Mouse (Mus musculus) CH12.LX (cell line): ENCODE measurements around the gene Jmjd1c. TPM values are rescaled to one million over a fixed set of nuclear protein-coding genes. Genes with fewer than 3 reads are reported as not detected.

Source experiments
- DNase-seq: peaks from one replicate; pipeline ENCODE4 v3.0.0-alpha.2; 2013; ENCODE audit errors: extremely low read depth
- H3K27ac ChIP-seq: 2 replicates; pipeline ENCODE4 v1.5.1; 2012; ENCODE audit warnings: low read depth, mild to moderate bottlenecking, control low read depth, moderate library complexity; ENCODE audit not compliant: insufficient read depth
- H3K27me3 ChIP-seq: replicated peaks from 2 replicates; pipeline ENCODE3; 2012; ENCODE audit warnings: inconsistent platforms
- H3K36me3 ChIP-seq, 2 experiments: replicated peaks in 1 of 2; 2 replicates each; pipeline versions ENCODE3 to v1.6.1; 2012; ENCODE audit warnings: inconsistent platforms in 1 of 2, low read length in 1 of 2, mild to moderate bottlenecking in 1 of 2, mixed read lengths in 1 of 2, moderate library complexity in 1 of 2; ENCODE audit not compliant: control insufficient read depth in 1 of 2, insufficient read depth in 1 of 2
- H3K4me1 ChIP-seq, 2 experiments: 2 replicates each; pipeline ENCODE4 v1.6.1; 2012; ENCODE audit warnings: inconsistent platforms in 1 of 2, moderate library complexity in 1 of 2; ENCODE audit not compliant: insufficient read depth in 2 of 2, control insufficient read depth in 1 of 2
- H3K4me2 ChIP-seq: 2 replicates; pipeline ENCODE4 v1.6.1; 2012; ENCODE audit warnings: low read depth, mild to moderate bottlenecking, control low read depth; ENCODE audit not compliant: poor library complexity, insufficient read depth, severe bottlenecking
- H3K4me3 ChIP-seq, 3 experiments: fragments of 150-350 bp in 1 of 3; sonication (generic) in 1 of 3; replicated peaks in 1 of 3; 2 replicates each; pipeline versions ENCODE3 to v1.5.1; 2011 to 2012; ENCODE audit warnings: low read depth in 2 of 3, low read length in 2 of 3, mild to moderate bottlenecking in 2 of 3, moderate library complexity in 2 of 3, control low read depth in 1 of 3, improper control_type of control experiment in 1 of 3, inconsistent platforms in 1 of 3, mixed read lengths in 1 of 3; ENCODE audit not compliant: poor library complexity in 1 of 3
- H3K79me2 ChIP-seq: replicated peaks from 2 replicates; pipeline ENCODE4 v1.6.1; 2012; ENCODE audit warnings: mild to moderate bottlenecking, moderate library complexity; ENCODE audit not compliant: control insufficient read depth, poor library complexity, insufficient read depth, severe bottlenecking; ENCODE audit errors: extremely low read depth
- H3K9ac ChIP-seq: 2 replicates; pipeline ENCODE4 v1.6.1; 2012; ENCODE audit warnings: low read depth, mild to moderate bottlenecking, control low read depth, moderate library complexity; ENCODE audit not compliant: insufficient read depth
- H3K9me3 ChIP-seq: replicated peaks from 2 replicates; pipeline ENCODE3; 2012; ENCODE audit warnings: low read length, inconsistent platforms, mixed read lengths
- BHLHE40 ChIP-seq: IDR thresholded peaks from 2 replicates; pipeline ENCODE4 v1.6.1; 2011; ENCODE audit warnings: mild to moderate bottlenecking, low read depth, low read length, improper control_type of control experiment
- CHD1 ChIP-seq: IDR thresholded peaks from 2 replicates; pipeline ENCODE4 v1.6.1; 2012; ENCODE audit warnings: low read depth, low read length, improper control_type of control experiment, inconsistent platforms
- CHD2 ChIP-seq: IDR thresholded peaks from 2 replicates; pipeline ENCODE4 v1.6.1; 2011; ENCODE audit warnings: low read length, improper control_type of control experiment
- CTCF ChIP-seq, 2 experiments: IDR thresholded peaks in 1 of 2; conservative IDR thresholded peaks in 1 of 2; 2 replicates each; pipeline ENCODE4 v1.5.1; 2011 to 2012; ENCODE audit warnings: low read depth in 2 of 2, low read length in 2 of 2, improper control_type of control experiment in 1 of 2, inconsistent platforms in 1 of 2, mild to moderate bottlenecking in 1 of 2, moderate library complexity in 1 of 2
- E2F4 ChIP-seq: IDR thresholded peaks from 2 replicates; pipeline ENCODE4 v1.6.1; 2011; ENCODE audit warnings: low read depth, low read length, improper control_type of control experiment; ENCODE audit not compliant: insufficient replicate concordance
- ELF1 ChIP-seq: IDR thresholded peaks from 2 replicates; pipeline ENCODE4 v1.6.1; 2014; ENCODE audit warnings: low read depth, mild to moderate bottlenecking, inconsistent platforms, low read length, improper control_type of control experiment
- EP300 ChIP-seq: IDR thresholded peaks from 2 replicates; pipeline ENCODE4 v1.6.1; 2011; ENCODE audit warnings: low read length, improper control_type of control experiment
- ETS1 ChIP-seq: conservative IDR thresholded peaks from 2 replicates; pipeline ENCODE4 v1.6.1; 2012; ENCODE audit warnings: low read depth, mild to moderate bottlenecking, inconsistent platforms, low read length, improper control_type of control experiment, moderate library complexity
- GABPA ChIP-seq: IDR thresholded peaks from 2 replicates; pipeline ENCODE4 v1.6.1; 2012; ENCODE audit warnings: low read depth, low read length, improper control_type of control experiment, inconsistent platforms; ENCODE audit not compliant: insufficient replicate concordance
- JUND ChIP-seq: conservative IDR thresholded peaks from 2 replicates; pipeline ENCODE4 v1.6.1; 2011; ENCODE audit warnings: low read depth, low read length, improper control_type of control experiment
- KAT2A ChIP-seq: IDR thresholded peaks from 2 replicates; pipeline ENCODE4 v1.6.1; 2012; ENCODE audit warnings: low read length, improper control_type of control experiment, inconsistent platforms; ENCODE audit not compliant: insufficient replicate concordance
- MAFK ChIP-seq: IDR thresholded peaks from 2 replicates; pipeline ENCODE4 v1.6.1; 2011; ENCODE audit warnings: low read length, improper control_type of control experiment; ENCODE audit not compliant: insufficient replicate concordance
- MAX ChIP-seq: IDR thresholded peaks from 2 replicates; pipeline ENCODE4 v1.6.1; 2011; ENCODE audit warnings: low read length, improper control_type of control experiment
- MAZ ChIP-seq: IDR thresholded peaks from 2 replicates; pipeline ENCODE4 v1.6.1; 2012; ENCODE audit warnings: low read depth, mild to moderate bottlenecking, inconsistent platforms, low read length, improper control_type of control experiment, moderate library complexity
- MEF2A ChIP-seq: IDR thresholded peaks from 2 replicates; pipeline ENCODE4 v1.6.1; 2014; ENCODE audit warnings: low read depth, mild to moderate bottlenecking, inconsistent platforms, low read length, improper control_type of control experiment, borderline replicate concordance
- MXI1 ChIP-seq: IDR thresholded peaks from 2 replicates; pipeline ENCODE4 v1.6.1; 2011; ENCODE audit warnings: mild to moderate bottlenecking, low read depth, low read length, improper control_type of control experiment
- MYC ChIP-seq: IDR thresholded peaks from 2 replicates; pipeline ENCODE4 v1.6.1; 2011; ENCODE audit warnings: low read depth, mild to moderate bottlenecking, improper control_type of control experiment, low read length
- NELFE ChIP-seq: IDR thresholded peaks from 2 replicates; pipeline ENCODE4 v1.6.1; 2011; ENCODE audit warnings: low read depth, low read length, improper control_type of control experiment
- PAX5 ChIP-seq: IDR thresholded peaks from 2 replicates; pipeline ENCODE4 v1.6.1; 2012; ENCODE audit warnings: low read length, inconsistent platforms, mixed read lengths
- POLR2AphosphoS2 ChIP-seq: IDR thresholded peaks from 2 replicates; pipeline ENCODE4 v1.6.1; 2011; ENCODE audit warnings: low read depth, low read length, improper control_type of control experiment
- RAD21 ChIP-seq: IDR thresholded peaks from 2 replicates; pipeline ENCODE4 v1.6.1; 2011; ENCODE audit warnings: low read depth, mild to moderate bottlenecking, low read length, improper control_type of control experiment, moderate library complexity
- RCOR1 ChIP-seq: conservative IDR thresholded peaks from 2 replicates; pipeline ENCODE4 v1.6.1; 2012; ENCODE audit warnings: low read depth, mild to moderate bottlenecking, inconsistent platforms, low read length, improper control_type of control experiment
- SIN3A ChIP-seq: IDR thresholded peaks from 2 replicates; pipeline ENCODE4 v1.6.1; 2012; ENCODE audit warnings: low read length, improper control_type of control experiment, inconsistent platforms
- SMC3 ChIP-seq: IDR thresholded peaks from 2 replicates; pipeline ENCODE4 v1.6.1; 2011; ENCODE audit warnings: low read depth, low read length, improper control_type of control experiment
- TBP ChIP-seq: conservative IDR thresholded peaks from 2 replicates; pipeline ENCODE4 v1.6.1; 2011; ENCODE audit warnings: low read depth, low read length, improper control_type of control experiment
- TCF12 ChIP-seq: IDR thresholded peaks from 2 replicates; pipeline ENCODE4 v1.6.1; 2014; ENCODE audit warnings: low read depth, mild to moderate bottlenecking, inconsistent platforms, low read length, improper control_type of control experiment
- USF1 ChIP-seq: IDR thresholded peaks from 2 replicates; pipeline ENCODE4 v1.6.1; 2014; ENCODE audit warnings: low read depth, mild to moderate bottlenecking, inconsistent platforms, low read length, improper control_type of control experiment
- USF2 ChIP-seq: conservative IDR thresholded peaks from 2 replicates; pipeline ENCODE4 v1.6.1; 2011; ENCODE audit warnings: low read depth, low read length, improper control_type of control experiment
- ZC3H11A ChIP-seq: IDR thresholded peaks from 2 replicates; pipeline ENCODE4 v1.6.1; 2012; ENCODE audit warnings: low read depth, mild to moderate bottlenecking, inconsistent platforms, low read length, improper control_type of control experiment
- ZKSCAN1 ChIP-seq: IDR thresholded peaks from 2 replicates; pipeline ENCODE4 v1.6.1; 2012; ENCODE audit warnings: low read depth, inconsistent platforms, low read length, improper control_type of control experiment, borderline replicate concordance
- ZMIZ1 ChIP-seq: IDR thresholded peaks from 2 replicates; pipeline ENCODE4 v1.6.1; 2012; ENCODE audit warnings: low read depth, mild to moderate bottlenecking, inconsistent platforms, low read length, improper control_type of control experiment
- dilution Hi-C: fragments of 300-500 bp; cut with MboI; formaldehyde crosslinking; loops from 2 replicates; pipeline ENCODE4 v1.14.3; 2020; ENCODE audit warnings: low sequenced_read_pairs; ENCODE audit not compliant: extremely low pct_unique_long_range_greater_than_20kb, extremely low pct_ligation_motif_present
- in situ Hi-C: fragments of 300-500 bp; cut with MboI; formaldehyde crosslinking; loops from 3 replicates; pipeline ENCODE4 v1.14.3; 2019; ENCODE audit warnings: low sequenced_read_pairs, low pct_ligation_motif_present, low pct_unique_long_range_greater_than_20kb, mixed read lengths
- polyA plus RNA-seq: library from polyadenylated mRNA; unstranded; fragments of >175 nt; gene quantifications from 2 replicates; pipeline ENCODE4 v1.2.1, GENCODE M21; 2012; ENCODE audit warnings: low read depth; ENCODE audit not compliant: insufficient read length
- total RNA-seq, 2 experiments: library from RNA; depleted of rRNA; stranded (reverse); fragments of 300-350 nt in 1 of 2; fragments of >200 nt in 1 of 2; gene quantifications; 2 replicates each; pipeline ENCODE4 v1.2.3; 2012 to 2014

Jmjd1c gene
- total and polyA plus RNA-seq, 3 experiments: 41.2 to 50.1 (median 41.6) TPM

DNA sequence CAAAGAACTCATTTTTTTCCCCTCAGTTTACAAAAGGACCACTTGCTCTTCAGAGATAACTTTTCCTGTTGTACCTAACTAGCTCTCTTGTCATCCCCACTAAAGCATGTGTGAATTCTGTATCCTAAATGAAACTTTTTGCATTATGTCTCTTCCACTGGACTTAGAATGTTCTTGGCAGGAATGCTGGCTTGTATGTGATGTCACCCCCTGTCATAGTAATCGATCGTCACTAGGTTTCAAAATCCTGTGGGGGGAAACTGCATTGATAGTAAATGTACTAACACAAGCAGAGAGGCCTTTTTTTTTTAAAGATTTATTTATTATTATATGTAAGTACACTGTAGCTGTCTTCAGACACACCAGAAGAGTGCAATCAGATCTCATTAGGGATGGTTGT, 112.0 kb downstream of the Jmjd1c start:
- in situ Hi-C loops: no loop called here
- no peak overlapping the region for H3K27ac ChIP-seq
- dilution Hi-C loops: no loop called here
- H3K36me3 ChIP-seq: peaks cover 5 to 38% of the 10 kb centered on the region in 2 experiments
- peaks cover 89% of the 10 kb centered on the region for H3K79me2 ChIP-seq
- no peak overlapping the region for H3K9ac ChIP-seq
- no peak for TF ChIP-seq USF2
- no peak for TF ChIP-seq CHD2
- no peak for TF ChIP-seq PAX5
- TF ChIP-seq RCOR1: no peak
- no peak for TF ChIP-seq ZMIZ1
- TF ChIP-seq TCF12: no peak
- TF ChIP-seq TBP: no peak
- TF ChIP-seq POLR2AphosphoS2: no peak
- no peak for TF ChIP-seq SMC3
- TF ChIP-seq GABPA: no peak
- TF ChIP-seq MAFK: no peak
- no peak for TF ChIP-seq ELF1
- no peak for TF ChIP-seq RAD21
- no peak for TF ChIP-seq JUND
- TF ChIP-seq KAT2A: no peak
- TF ChIP-seq USF1: no peak
- no peak for TF ChIP-seq ZC3H11A
- TF ChIP-seq MYC: no peak
- no peaks in the 10 kb centered on the region for H3K9me3 ChIP-seq
- no peak for DNase-seq
- H3K27me3 ChIP-seq: no peaks in the 10 kb centered on the region
- peaks cover 8 to 68% of the 10 kb centered on the region in 2 experiments for H3K4me1 ChIP-seq
- H3K4me3 ChIP-seq: no peak overlapping the region
- H3K4me2 ChIP-seq: no peak overlapping the region

DNA sequence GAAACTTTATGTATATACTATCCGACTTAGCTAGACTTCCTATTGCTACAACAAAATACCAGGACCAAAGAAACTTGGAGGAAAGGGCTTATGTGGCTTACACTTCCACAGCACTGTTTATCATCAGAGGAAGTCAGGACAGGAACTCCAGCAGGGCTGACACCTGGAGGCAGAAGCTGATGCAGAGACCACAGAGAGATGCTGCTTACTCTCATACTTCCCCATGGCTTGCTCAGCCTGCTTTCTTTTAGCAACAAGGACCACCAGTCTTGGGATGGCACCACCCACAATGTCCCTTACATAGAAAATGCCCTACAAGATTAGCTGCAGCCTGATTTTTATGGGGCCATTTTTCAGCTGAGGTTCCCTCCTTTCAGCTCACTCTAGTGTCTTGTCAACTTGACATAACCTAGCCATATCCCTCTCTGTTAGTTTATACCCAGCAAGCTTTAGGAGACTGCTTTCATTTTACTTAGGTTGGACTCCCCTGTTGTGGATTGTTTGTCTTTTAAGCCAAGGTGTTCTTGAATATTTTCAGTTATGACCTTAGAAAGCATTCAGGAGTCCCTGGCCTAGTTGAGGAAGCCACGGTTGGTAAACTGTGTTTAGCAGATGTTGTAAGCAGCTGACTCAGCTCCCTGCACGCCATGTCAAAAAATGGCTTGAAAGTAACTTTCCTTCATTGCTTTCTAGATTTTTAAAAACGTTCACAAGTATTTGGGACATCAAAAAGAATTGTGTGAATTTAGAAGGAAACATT, 114.2 kb downstream of the Jmjd1c start:
- Histone ChIP-seq H3K79me2 (peaks cover 87% of the 10 kb centered on the region), H3K4me1 (peaks cover 4 to 64% of the 10 kb centered on the region in 2 experiments), H3K36me3 (peaks cover 14 to 36% of the 10 kb centered on the region in 2 experiments), H3K4me2 (peak overlapping the region; percentile 0; the same call in 1 of the 2 replicates), H3K27me3 (no peaks in the 10 kb centered on the region), H3K9ac (no peak overlapping the region), H3K9me3 (no peaks in the 10 kb centered on the region), H3K27ac (no peak overlapping the region), H3K4me3 (no peak overlapping the region)
- in situ Hi-C loops: no loop called here
- DNase-seq: no peak
- dilution Hi-C loops: no loop called here
- TF ChIP-seq BHLHE40 (no peak), USF2 (no peak), KAT2A (no peak), CHD1 (no peak), SMC3 (no peak), USF1 (no peak), ZMIZ1 (no peak), MAX (no peak), MAFK (peak; percentile 84), SIN3A (0 out of 2 replicates have a peak, but pooled peaks have one; percentile 22), TBP (no peak), MAZ (no peak), NELFE (no peak), ZKSCAN1 (no peak), GABPA (no peak), MEF2A (no peak), RAD21 (no peak), MXI1 (no peak; the same call in 1 of the 2 replicates), EP300 (0 out of 2 replicates have a peak, but pooled peaks have one; percentile 18), CTCF (conservative IDR thresholded peaks at IDR 0.05 in 1 of 2, IDR thresholded peaks at IDR 0.05 in 1 of 2; ENCODE audit: low read depth in 2 of 2, low read length in 2 of 2) (no peak), E2F4 (no peak), ETS1 (no peak)
